Mouse (Mus musculus): ENCODE data around the gene Jmjd1c.

- TF ChIP-seq CTCF (IDR thresholded peaks at IDR 0.05; ENCODE audit: borderline replicate concordance, extremely low read depth, insufficient read depth, insufficient read length), result peak; percentile 54; the same call in 1 of the 2 replicates
- no peak for TF ChIP-seq POLR2A (IDR thresholded peaks at IDR 0.05; ENCODE audit: borderline replicate concordance, extremely low read depth, insufficient read depth, insufficient read length, poor library complexity, severe bottlenecking)
These were observed 151.2 kb downstream of the Jmjd1c start for GRCm38 (mm10) chr10:67247145-67247544.

Data from brain, embryonic 14.5 days (tissue).